Mouse (Mus musculus) embryonic facial prominence, embryonic 12.5 days (tissue): ENCODE measurements at regions not wholly inside any gene's neighbourhood (a gene's known extent, or its start where the extent isn't known, plus 50 kb on each side); places are given as distances from the start of the nearest gene placed in this dataset.

Experiments used
- ATAC-seq: fragments of 200-750 bp; cut with Nextera tagmentation; 2 replicates; pipeline ENCODE4 v1.8.0; 2017; ENCODE audit not compliant: insufficient number of reproducible peaks, insufficient read depth, low FRiP score, low TSS enrichment
- H3K27ac ChIP-seq: fragments of 300-500 bp; sonication (generic); 2 replicates; pipeline ENCODE4 v1.5.1; 2016; ENCODE audit warnings: mild to moderate bottlenecking
- H3K27me3 ChIP-seq: fragments of 300-500 bp; sonication (generic); 2 replicates; pipeline ENCODE4 v1.6.1; 2016; ENCODE audit warnings: mild to moderate bottlenecking, moderate library complexity
- H3K36me3 ChIP-seq: fragments of 300-500 bp; sonication (generic); 2 replicates; pipeline ENCODE4 v1.6.1; 2016; ENCODE audit warnings: mild to moderate bottlenecking
- H3K4me1 ChIP-seq: fragments of 300-500 bp; sonication (generic); 2 replicates; pipeline ENCODE4 v1.6.1; 2016
- H3K4me2 ChIP-seq: fragments of 300-500 bp; sonication (generic); replicated peaks from 2 replicates; pipeline ENCODE4 v1.6.1; 2016; ENCODE audit warnings: mild to moderate bottlenecking, moderate library complexity
- H3K4me3 ChIP-seq: fragments of 300-500 bp; sonication (generic); 2 replicates; pipeline ENCODE4 v1.5.1; 2016; ENCODE audit warnings: mild to moderate bottlenecking
- H3K9ac ChIP-seq: fragments of 300-500 bp; sonication (generic); 2 replicates; pipeline ENCODE4 v1.6.1; 2016; ENCODE audit warnings: mild to moderate bottlenecking, moderate library complexity
- H3K9me3 ChIP-seq: fragments of 300-500 bp; sonication (generic); 2 replicates; pipeline ENCODE4 v1.6.1; 2016; ENCODE audit warnings: mild to moderate bottlenecking, moderate library complexity
- WGBS: fragments of 180-500 bp; shearing (Covaris S2); methylation state at CpG from one replicate; pipeline ENCODE4 v1.1.7; 2016; 5-methylcytosine and 5-hydroxymethylcytosine counted together

GRCm38 (mm10) chr2:51047520-51047919 lies 101.4 kb downstream of the Rnd3 start:
- no peak for ATAC-seq
- H3K4me3 ChIP-seq = no peak overlapping the region
- WGBS = 69% methylated on average over 5 of the region's 5 CpGs
- no peak overlapping the region for H3K4me2 ChIP-seq
- no peaks in the 10 kb centered on the region for H3K27me3 ChIP-seq
- H3K27ac ChIP-seq = no peak overlapping the region
- H3K36me3 ChIP-seq = no peaks in the 10 kb centered on the region
- H3K4me1 ChIP-seq = no peaks in the 10 kb centered on the region
- H3K9me3 ChIP-seq = no peaks in the 10 kb centered on the region
- H3K9ac ChIP-seq = no peak overlapping the region

DNA sequence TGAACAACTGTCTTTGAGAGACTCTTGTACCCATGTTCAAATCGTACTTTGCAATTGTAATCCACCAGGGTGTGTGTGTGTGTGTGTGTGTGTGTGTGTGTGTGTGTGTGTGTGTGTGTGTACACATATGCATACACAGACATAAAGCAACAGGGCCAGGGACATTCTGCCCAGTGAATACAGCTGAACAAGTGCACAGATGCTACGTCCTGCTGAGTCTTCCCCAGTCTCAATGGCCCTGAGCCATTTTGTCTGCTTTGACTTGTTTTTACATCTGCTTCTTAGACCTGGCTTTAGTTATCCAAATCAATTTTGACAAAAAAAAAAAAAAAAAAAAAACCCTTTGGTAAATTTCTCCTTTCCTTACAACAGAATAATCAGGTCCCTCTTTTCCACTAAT lies 103.3 kb downstream of the Rnd3 start:
- no peaks in the 10 kb centered on the region for H3K9me3 ChIP-seq
- WGBS = 69% methylated on average over 2 of the region's 2 CpGs
- H3K27ac ChIP-seq = no peak overlapping the region
- H3K4me2 ChIP-seq = no peak overlapping the region
- H3K27me3 ChIP-seq = no peaks in the 10 kb centered on the region
- no peak for ATAC-seq
- no peak overlapping the region for H3K9ac ChIP-seq
- no peaks in the 10 kb centered on the region for H3K36me3 ChIP-seq
- no peaks in the 10 kb centered on the region for H3K4me1 ChIP-seq
- no peak overlapping the region for H3K4me3 ChIP-seq

DNA sequence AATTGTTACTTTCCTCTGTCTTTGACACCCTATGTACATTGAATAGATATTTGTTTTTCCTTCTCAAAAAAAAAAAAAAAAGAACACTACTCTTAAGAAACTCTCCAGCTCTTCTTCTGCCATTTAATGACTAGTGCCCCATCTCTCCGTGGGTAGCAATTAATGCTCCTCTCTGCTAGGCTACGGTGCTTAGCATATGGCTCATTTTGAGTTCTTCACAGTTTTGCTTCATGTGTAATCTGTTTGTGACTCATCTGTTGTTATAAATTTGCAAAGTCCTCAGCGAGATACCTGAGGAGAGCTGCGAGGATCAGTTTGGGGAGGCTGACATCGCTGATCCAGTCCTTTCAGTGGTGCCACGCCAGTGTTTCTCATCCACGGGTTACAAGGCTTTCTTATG lies 107.8 kb downstream of the Rnd3 start:
- H3K4me2 ChIP-seq = no peak overlapping the region
- no peak overlapping the region for H3K4me3 ChIP-seq
- no peaks in the 10 kb centered on the region for H3K4me1 ChIP-seq
- ATAC-seq = no peak
- H3K9me3 ChIP-seq = no peaks in the 10 kb centered on the region
- 53% methylated on average over 7 of the region's 7 CpGs for WGBS
- H3K27me3 ChIP-seq = no peaks in the 10 kb centered on the region
- H3K27ac ChIP-seq = no peak overlapping the region
- no peak overlapping the region for H3K9ac ChIP-seq
- H3K36me3 ChIP-seq = no peaks in the 10 kb centered on the region

- WGBS = 71% methylated on average over 6 of the region's 6 CpGs
- Histone ChIP-seq H3K9ac (no peak overlapping the region), H3K36me3 (no peaks in the 10 kb centered on the region), H3K4me1 (0 out of 2 replicates have a peak, but pooled peaks cover 3% of the 10 kb centered on the region), H3K9me3 (no peaks in the 10 kb centered on the region), H3K4me2 (no peak overlapping the region), H3K27ac (no peak overlapping the region), H3K4me3 (no peak overlapping the region), H3K27me3 (no peaks in the 10 kb centered on the region)
- ATAC-seq = no peak
These were observed 110.2 kb downstream of the Rnd3 start for GRCm38 (mm10) chr2:51038685-51039084.

GRCm38 (mm10) chr2:51036995-51037394 lies 111.9 kb downstream of the Rnd3 start:
- no peak overlapping the region for H3K4me2 ChIP-seq
- no peaks in the 10 kb centered on the region for H3K36me3 ChIP-seq
- H3K27me3 ChIP-seq = no peaks in the 10 kb centered on the region
- WGBS = 75% methylated on average over 5 of the region's 5 CpGs
- 0 out of 2 replicates have a peak, but pooled peaks cover 3% of the 10 kb centered on the region for H3K4me1 ChIP-seq
- no peak overlapping the region for H3K27ac ChIP-seq
- no peak for ATAC-seq
- H3K4me3 ChIP-seq = no peak overlapping the region
- no peaks in the 10 kb centered on the region for H3K9me3 ChIP-seq
- no peak overlapping the region for H3K9ac ChIP-seq

DNA sequence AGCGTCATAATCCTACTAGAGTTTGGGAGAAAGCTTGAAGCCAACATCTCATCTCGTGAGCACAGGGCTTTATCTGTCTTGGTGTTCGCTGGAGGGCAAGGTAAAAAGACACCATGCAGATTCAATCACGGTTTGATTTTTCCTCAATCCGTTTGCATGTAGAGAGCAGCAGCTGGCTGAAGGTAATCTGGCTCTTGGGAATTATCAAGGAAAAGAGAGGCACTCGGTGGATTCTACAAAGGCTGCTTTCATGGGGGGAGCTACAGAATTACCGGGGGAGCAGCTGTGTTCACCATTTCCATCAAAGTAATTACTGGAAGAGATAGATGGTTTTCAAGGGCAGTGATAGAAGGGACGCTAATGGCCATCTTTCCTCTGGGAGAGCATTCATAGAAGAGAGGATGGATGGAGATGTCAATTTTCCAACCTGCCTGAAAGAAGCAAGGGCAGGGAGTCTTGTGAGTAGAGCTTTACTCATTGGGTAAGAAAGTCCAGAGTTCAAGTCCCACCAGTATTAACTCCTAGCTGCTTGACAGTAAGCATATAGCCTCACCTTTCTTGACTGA lies 112.6 kb downstream of the Rnd3 start:
- no peak overlapping the region for H3K4me3 ChIP-seq
- H3K4me2 ChIP-seq = no peak overlapping the region
- no peaks in the 10 kb centered on the region for H3K9me3 ChIP-seq
- H3K9ac ChIP-seq = no peak overlapping the region
- 0 out of 2 replicates have a peak, but pooled peaks cover 3% of the 10 kb centered on the region for H3K4me1 ChIP-seq
- 60% methylated on average over 8 of the region's 8 CpGs for WGBS
- ATAC-seq = no peak
- H3K27ac ChIP-seq = no peak overlapping the region
- H3K36me3 ChIP-seq = no peaks in the 10 kb centered on the region
- no peaks in the 10 kb centered on the region for H3K27me3 ChIP-seq

GRCm38 (mm10) chr2:51033881-51034280 lies 115.0 kb downstream of the Rnd3 start:
- H3K9ac ChIP-seq = no peak overlapping the region
- WGBS = 85% methylated on average over 7 of the region's 7 CpGs
- no peak overlapping the region for H3K4me3 ChIP-seq

DNA sequence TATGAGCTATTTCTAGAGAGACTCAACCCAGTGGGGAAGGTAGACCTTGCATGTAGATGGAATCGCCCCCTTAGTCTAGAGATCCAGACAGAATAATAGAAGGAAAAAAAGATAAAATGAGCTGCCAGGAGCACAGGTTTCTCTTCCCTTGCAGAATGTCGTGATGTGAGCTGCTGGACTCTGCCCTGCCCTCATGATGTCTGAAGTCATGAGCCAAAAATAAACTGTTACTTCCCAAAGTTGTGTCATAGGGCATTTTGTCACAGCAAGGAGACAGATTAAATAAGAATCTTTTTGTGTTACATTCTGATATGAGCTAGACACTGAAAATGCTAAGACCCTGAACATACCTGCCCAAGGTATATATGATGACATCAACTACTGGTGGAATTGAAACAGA lies 126.4 kb downstream of the Rnd3 start:
- H3K4me3 ChIP-seq = no peak overlapping the region
- no peaks in the 10 kb centered on the region for H3K36me3 ChIP-seq
- no peak overlapping the region for H3K27ac ChIP-seq
- H3K9ac ChIP-seq = no peak overlapping the region
- 76% methylated on average over 2 of the region's 2 CpGs for WGBS
- no peak for ATAC-seq
- H3K27me3 ChIP-seq = no peaks in the 10 kb centered on the region
- no peaks in the 10 kb centered on the region for H3K9me3 ChIP-seq
- no peaks in the 10 kb centered on the region for H3K4me1 ChIP-seq
- H3K4me2 ChIP-seq = no peak overlapping the region

More at GRCm38 (mm10) chr2:51033881-51034280, 115.0 kb downstream of the Rnd3 start:
- no peaks in the 10 kb centered on the region for H3K36me3 ChIP-seq
- H3K27me3 ChIP-seq = no peaks in the 10 kb centered on the region
- ATAC-seq = no peak
- no peak overlapping the region for H3K27ac ChIP-seq
- no peaks in the 10 kb centered on the region for H3K9me3 ChIP-seq
- H3K4me2 ChIP-seq = no peak overlapping the region
- 0 out of 2 replicates have a peak, but pooled peaks cover 3% of the 10 kb centered on the region for H3K4me1 ChIP-seq

DNA sequence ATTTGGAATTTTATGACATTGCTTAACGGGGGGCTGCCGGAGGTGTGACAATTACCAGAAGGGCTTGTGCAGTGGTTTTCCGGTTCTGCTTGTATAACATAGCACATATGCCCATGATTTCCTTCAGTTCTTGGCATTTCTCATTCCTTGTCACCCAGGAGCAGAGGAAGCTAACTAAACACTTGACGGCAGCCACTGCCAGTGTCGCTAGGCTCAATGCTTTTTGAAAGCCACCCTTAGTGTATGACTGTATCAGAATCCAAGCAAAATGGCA lies 132.8 kb downstream of the Rnd3 start:
- Histone ChIP-seq H3K4me1 (peaks cover 4% of the 10 kb centered on the region; the same call in 1 of the 2 replicates), H3K27ac (no peak overlapping the region), H3K4me3 (no peak overlapping the region), H3K9me3 (no peaks in the 10 kb centered on the region), H3K27me3 (no peaks in the 10 kb centered on the region), H3K9ac (no peak overlapping the region), H3K4me2 (no peak overlapping the region), H3K36me3 (no peaks in the 10 kb centered on the region)
- ATAC-seq = no peak
- WGBS = 67% methylated on average over 5 of the region's 5 CpGs

GRCm38 (mm10) chr2:51015360-51016128 lies 133.4 kb downstream of the Rnd3 start:
- H3K27me3 ChIP-seq = no peaks in the 10 kb centered on the region
- H3K4me2 ChIP-seq = no peak overlapping the region
- WGBS = 53% methylated on average over 7 of the region's 7 CpGs
- H3K36me3 ChIP-seq = no peaks in the 10 kb centered on the region
- H3K4me3 ChIP-seq = no peak overlapping the region
- H3K4me1 ChIP-seq = peaks cover 4% of the 10 kb centered on the region; the same call in 1 of the 2 replicates
- no peak overlapping the region for H3K27ac ChIP-seq
- H3K9ac ChIP-seq = no peak overlapping the region
- no peaks in the 10 kb centered on the region for H3K9me3 ChIP-seq
- ATAC-seq = no peak

DNA sequence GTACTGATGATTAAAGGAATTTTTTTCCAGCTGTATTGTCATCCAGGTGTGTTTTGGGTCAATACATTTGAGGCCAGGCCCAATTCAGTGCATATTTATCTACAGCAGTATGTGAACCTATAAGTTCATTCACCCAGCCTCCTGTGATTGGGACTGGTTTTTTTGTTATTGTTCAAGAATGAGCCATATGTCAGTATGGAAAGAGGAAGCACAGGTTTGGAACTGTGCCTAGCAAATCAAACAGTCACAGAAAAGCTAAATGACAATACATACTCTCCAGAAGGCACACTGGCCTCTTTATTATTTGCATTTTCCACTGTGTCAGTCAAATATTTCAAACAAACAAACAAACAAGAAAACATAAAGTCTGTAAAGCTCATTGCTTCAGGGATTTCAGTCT lies 134.7 kb downstream of the Rnd3 start:
- H3K9ac ChIP-seq = no peak overlapping the region
- no peak overlapping the region for H3K4me2 ChIP-seq
- H3K4me3 ChIP-seq = no peak overlapping the region
- H3K4me1 ChIP-seq = peaks cover 4% of the 10 kb centered on the region; the same call in 1 of the 2 replicates
- ATAC-seq = no peak
- H3K36me3 ChIP-seq = no peaks in the 10 kb centered on the region
- H3K27ac ChIP-seq = no peak overlapping the region
- H3K9me3 ChIP-seq = no peaks in the 10 kb centered on the region
- no peaks in the 10 kb centered on the region for H3K27me3 ChIP-seq

GRCm38 (mm10) chr2:51013090-51013489 lies 135.8 kb downstream of the Rnd3 start:
- H3K9me3 ChIP-seq = no peaks in the 10 kb centered on the region
- H3K4me2 ChIP-seq = no peak overlapping the region
- ATAC-seq = no peak
- no peak overlapping the region for H3K27ac ChIP-seq
- H3K4me1 ChIP-seq = peaks cover 5% of the 10 kb centered on the region; the same call in 1 of the 2 replicates
- WGBS = 56% methylated on average over 2 of the region's 2 CpGs
- no peaks in the 10 kb centered on the region for H3K27me3 ChIP-seq
- no peak overlapping the region for H3K4me3 ChIP-seq
- no peak overlapping the region for H3K9ac ChIP-seq
- H3K36me3 ChIP-seq = no peaks in the 10 kb centered on the region
